Mouse (Mus musculus): ENCODE data around the gene Cenpb. TPM values are rescaled to one million over a fixed set of nuclear protein-coding genes. Genes with fewer than 3 reads are reported as not detected.

Gene Cenpb
- polyA plus RNA-seq, 1 experiment from 2014 or later = 12.8 TPM

- peaks cover 70% of the 10 kb centered on the region for H3K4me1 ChIP-seq (replicated peaks)
- no peaks in the 10 kb centered on the region for H3K9me3 ChIP-seq
- no peak for DNase-seq (ENCODE audit: low spot score)
- no peak overlapping the region for H3K4me3 ChIP-seq
- peaks cover 38% of the 10 kb centered on the region for H3K27me3 ChIP-seq (ENCODE audit: insufficient read depth, poor library complexity, severe bottlenecking)
- 73% methylated on average over 3 of the region's 3 CpGs for WGBS
- H3K36me3 ChIP-seq = peaks cover 43% of the 10 kb centered on the region
- H3K27ac ChIP-seq = no peak overlapping the region
Measured at GRCm38 (mm10) chr2:131175286-131175944, 4.5 kb downstream of the Cenpb start.

GRCm38 (mm10) chr2:131174700-131175099, 5.2 kb downstream of the Cenpb start:
- Histone ChIP-seq H3K4me3 (peak overlapping the region; percentile 55), H3K27ac (no peak overlapping the region), H3K27me3 (ENCODE audit: insufficient read depth, poor library complexity, severe bottlenecking) (peaks cover 45% of the 10 kb centered on the region), H3K4me1 (replicated peaks) (peaks cover 70% of the 10 kb centered on the region), H3K36me3 (peaks cover 43% of the 10 kb centered on the region), H3K9me3 (no peaks in the 10 kb centered on the region)
- DNase-seq (ENCODE audit: low spot score) = peak; percentile 67
- WGBS = 6% methylated on average over 11 of the region's 11 CpGs

GRCm38 (mm10) chr2:131172322-131172721, 7.5 kb downstream of the Cenpb start:
- H3K27me3 ChIP-seq (ENCODE audit: insufficient read depth, poor library complexity, severe bottlenecking) = peaks cover 47% of the 10 kb centered on the region
- peaks cover 32% of the 10 kb centered on the region for H3K36me3 ChIP-seq
- H3K4me3 ChIP-seq = no peak overlapping the region
- H3K4me1 ChIP-seq (replicated peaks) = peaks cover 58% of the 10 kb centered on the region
- H3K27ac ChIP-seq = no peak overlapping the region
- H3K9me3 ChIP-seq = no peaks in the 10 kb centered on the region
- WGBS = 37% methylated on average over 9 of the region's 9 CpGs
- DNase-seq (ENCODE audit: low spot score) = no peak

- peak overlapping the region; percentile 41 for H3K4me3 ChIP-seq
- H3K9me3 ChIP-seq = no peaks in the 10 kb centered on the region
- WGBS = 3% methylated on average over 43 of the region's 43 CpGs
- peaks cover 50% of the 10 kb centered on the region for H3K4me1 ChIP-seq (replicated peaks)
- no peak overlapping the region for H3K27ac ChIP-seq
- H3K36me3 ChIP-seq = peaks cover 24% of the 10 kb centered on the region
- peak; percentile 23 for DNase-seq (ENCODE audit: low spot score)
- H3K27me3 ChIP-seq (ENCODE audit: insufficient read depth, poor library complexity, severe bottlenecking) = peaks cover 47% of the 10 kb centered on the region
Measured at GRCm38 (mm10) chr2:131171401-131172104, 8.3 kb downstream of the Cenpb start.

GRCm38 (mm10) chr2:131170936-131171335, 8.9 kb downstream of the Cenpb start:
- Histone ChIP-seq H3K9me3 (no peaks in the 10 kb centered on the region), H3K27me3 (ENCODE audit: insufficient read depth, poor library complexity, severe bottlenecking) (peaks cover 47% of the 10 kb centered on the region), H3K4me1 (replicated peaks) (peaks cover 44% of the 10 kb centered on the region), H3K27ac (no peak overlapping the region), H3K4me3 (peak overlapping the region; percentile 41), H3K36me3 (peaks cover 18% of the 10 kb centered on the region)
- DNase-seq (ENCODE audit: low spot score) = no peak
- WGBS = 12% methylated on average over 9 of the region's 9 CpGs

- H3K27me3 ChIP-seq (ENCODE audit: insufficient read depth, poor library complexity, severe bottlenecking) = peaks cover 45% of the 10 kb centered on the region
- 77% methylated on average over 1 of the region's 1 CpGs for WGBS
Measured at GRCm38 (mm10) chr2:131168914-131169313, 11.0 kb downstream of the Cenpb start.

GRCm38 (mm10) chr2:131167984-131168383, 11.9 kb downstream of the Cenpb start:
- WGBS = 92% methylated on average over 6 of the region's 6 CpGs
- Histone ChIP-seq H3K9me3 (no peaks in the 10 kb centered on the region), H3K27me3 (ENCODE audit: insufficient read depth, poor library complexity, severe bottlenecking) (peaks cover 35% of the 10 kb centered on the region), H3K4me1 (replicated peaks) (peaks cover 27% of the 10 kb centered on the region), H3K36me3 (peaks cover 13% of the 10 kb centered on the region; the same call in 1 of the 2 replicates), H3K27ac (no peak overlapping the region), H3K4me3 (no peak overlapping the region)
- no peak for DNase-seq (ENCODE audit: low spot score)

More at GRCm38 (mm10) chr2:131168914-131169313, 11.0 kb downstream of the Cenpb start:
- H3K9me3 ChIP-seq = no peaks in the 10 kb centered on the region
- H3K4me1 ChIP-seq (replicated peaks) = peaks cover 27% of the 10 kb centered on the region
- H3K4me3 ChIP-seq = no peak overlapping the region
- peaks cover 13% of the 10 kb centered on the region; the same call in 1 of the 2 replicates for H3K36me3 ChIP-seq
- no peak overlapping the region for H3K27ac ChIP-seq
- no peak for DNase-seq (ENCODE audit: low spot score)

GRCm38 (mm10) chr2:131166172-131166571, 13.7 kb downstream of the Cenpb start:
- Histone ChIP-seq H3K36me3 (no peaks in the 10 kb centered on the region; the same call in 1 of the 2 replicates), H3K9me3 (no peaks in the 10 kb centered on the region), H3K4me1 (replicated peaks) (peaks cover 18% of the 10 kb centered on the region; the same call in 1 of the 2 replicates), H3K4me3 (no peak overlapping the region), H3K27me3 (ENCODE audit: insufficient read depth, poor library complexity, severe bottlenecking) (peaks cover 17% of the 10 kb centered on the region), H3K27ac (no peak overlapping the region)
- WGBS = 90% methylated on average over 2 of the region's 2 CpGs
- no peak for DNase-seq (ENCODE audit: low spot score)

- WGBS = 80% methylated on average over 7 of the region's 7 CpGs
- Histone ChIP-seq H3K9me3 (no peaks in the 10 kb centered on the region), H3K4me1 (replicated peaks) (peaks cover 20% of the 10 kb centered on the region), H3K4me3 (no peak overlapping the region), H3K27ac (no peak overlapping the region), H3K36me3 (no peaks in the 10 kb centered on the region), H3K27me3 (ENCODE audit: insufficient read depth, poor library complexity, severe bottlenecking) (no peaks in the 10 kb centered on the region)
- no peak for DNase-seq (ENCODE audit: low spot score)
Measured at GRCm38 (mm10) chr2:131163924-131164323, 15.9 kb downstream of the Cenpb start.

- under 1% methylated on average over 17 of the region's 17 CpGs for WGBS
- Histone ChIP-seq H3K36me3 (peaks cover 7% of the 10 kb centered on the region), H3K4me3 (peak overlapping the region; percentile 86), H3K27me3 (ENCODE audit: insufficient read depth, poor library complexity, severe bottlenecking) (no peaks in the 10 kb centered on the region), H3K4me1 (replicated peaks) (peaks cover 47% of the 10 kb centered on the region), H3K27ac (peak overlapping the region; percentile 95), H3K9me3 (no peaks in the 10 kb centered on the region)
- no peak for DNase-seq (ENCODE audit: low spot score)
Measured at GRCm38 (mm10) chr2:131160671-131161111, 19.2 kb downstream of the Cenpb start.

GRCm38 (mm10) chr2:131159938-131160581, 19.8 kb downstream of the Cenpb start, which contains the start of gene 1700037H04Rik:
TSS of gene 1700037H04Rik (minus strand) at chr2:131160081.
- under 1% methylated on average over 54 of the region's 54 CpGs for WGBS
- peaks cover 47% of the 10 kb centered on the region for H3K4me1 ChIP-seq (replicated peaks)
- peak within 1 kb of the TSS; percentile 86 for H3K4me3 ChIP-seq
- H3K27ac ChIP-seq = peak within 1 kb of the TSS; percentile 95
- H3K36me3 ChIP-seq = peaks cover 14% of the 10 kb centered on the region
- H3K9me3 ChIP-seq = no peaks in the 10 kb centered on the region
- peak; percentile 96 for DNase-seq (ENCODE audit: low spot score)
- H3K27me3 ChIP-seq (ENCODE audit: insufficient read depth, poor library complexity, severe bottlenecking) = no peaks in the 10 kb centered on the region

GRCm38 (mm10) chr2:131159491-131159910, 20.4 kb downstream of the Cenpb start:
- H3K27ac ChIP-seq = peak overlapping the region; percentile 95
- H3K36me3 ChIP-seq = peaks cover 19% of the 10 kb centered on the region
- peak overlapping the region; percentile 86 for H3K4me3 ChIP-seq
- DNase-seq (ENCODE audit: low spot score) = no peak
- peaks cover 47% of the 10 kb centered on the region for H3K4me1 ChIP-seq (replicated peaks)
- H3K9me3 ChIP-seq = no peaks in the 10 kb centered on the region
- WGBS = under 1% methylated on average over 18 of the region's 18 CpGs
- no peaks in the 10 kb centered on the region for H3K27me3 ChIP-seq (ENCODE audit: insufficient read depth, poor library complexity, severe bottlenecking)

Data from hindbrain, embryonic 10.5 days (tissue).